Mouse (Mus musculus) layer of hippocampus, postnatal 25 days (tissue): ENCODE results near the gene Arid1a. TPM values are rescaled to one million over a fixed set of nuclear protein-coding genes. Genes with fewer than 3 reads are reported as not detected.
"Not testable (repeated sequence)": the region's sequence is repeated elsewhere in the genome, so short reads cannot be mapped to it uniquely, and the experiment has no call there.

Source experiments
- DNase-seq, 2 experiments: peaks; one replicate each; pipeline ENCODE4 v3.0.0; 2022; ENCODE audit warnings: mixed read lengths in 2 of 2, low spot score in 1 of 2; ENCODE audit errors: extremely low spot score in 1 of 2
- total RNA-seq, 2 experiments: library from RNA; stranded (reverse); gene quantifications; 2 replicates each; pipeline ENCODE4 v1.2.3; 2021

The Arid1a gene
- total RNA-seq, 2 experiments from 2014 or later, result 68.5 to 88.4 TPM

DNA sequence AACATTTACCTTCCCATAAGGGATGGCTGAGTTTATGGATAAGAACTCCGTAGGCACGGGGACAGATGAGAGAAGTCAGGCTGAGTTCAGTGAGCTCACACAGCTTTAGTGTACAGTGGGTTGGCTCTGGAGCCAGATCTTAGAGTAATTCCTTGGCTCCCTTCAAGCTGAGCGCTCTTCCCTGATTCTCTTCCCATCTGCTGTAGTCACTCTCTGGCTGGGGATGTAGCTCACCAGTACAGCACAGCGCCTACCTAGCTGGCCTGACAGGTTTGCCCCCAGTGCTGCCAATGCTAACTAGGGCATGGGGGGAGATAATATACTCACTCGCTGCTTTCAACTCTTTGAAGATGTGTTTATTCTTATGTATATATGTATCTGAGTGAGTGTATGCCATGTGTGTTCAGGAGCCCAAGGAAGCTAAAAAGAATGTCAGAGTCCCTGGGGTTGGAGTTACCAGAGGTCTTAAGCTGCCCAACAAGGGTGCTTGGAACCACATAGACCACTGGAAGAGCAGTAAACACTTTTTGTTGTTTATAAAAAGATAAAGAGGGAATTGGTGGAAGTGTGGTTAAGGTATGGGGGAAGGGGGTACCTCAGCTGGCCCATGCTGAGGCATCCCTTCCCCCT, 98.6 kb downstream of the Arid1a start:
- DNase-seq, result no peak

DNA sequence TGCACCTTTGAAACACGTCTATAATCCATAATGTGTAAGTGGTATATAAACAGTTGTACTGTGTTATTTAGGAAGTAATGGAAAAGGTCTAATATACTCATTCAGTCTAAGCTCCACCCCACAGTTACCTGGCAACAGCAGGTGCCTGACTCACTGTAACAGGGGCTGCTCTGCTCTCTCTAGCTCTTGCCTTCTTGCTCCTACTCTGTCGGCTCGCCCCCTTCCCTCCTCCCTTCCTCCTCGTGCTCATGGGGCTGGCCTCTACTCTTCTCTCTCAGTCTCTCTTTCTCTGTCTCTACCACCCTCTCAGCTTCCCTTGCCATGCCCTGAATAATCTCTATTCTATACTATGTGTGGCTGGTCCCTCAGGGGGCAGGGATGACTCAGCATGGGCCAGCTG, 99.6 kb downstream of the Arid1a start:
- no peak for DNase-seq

DNA sequence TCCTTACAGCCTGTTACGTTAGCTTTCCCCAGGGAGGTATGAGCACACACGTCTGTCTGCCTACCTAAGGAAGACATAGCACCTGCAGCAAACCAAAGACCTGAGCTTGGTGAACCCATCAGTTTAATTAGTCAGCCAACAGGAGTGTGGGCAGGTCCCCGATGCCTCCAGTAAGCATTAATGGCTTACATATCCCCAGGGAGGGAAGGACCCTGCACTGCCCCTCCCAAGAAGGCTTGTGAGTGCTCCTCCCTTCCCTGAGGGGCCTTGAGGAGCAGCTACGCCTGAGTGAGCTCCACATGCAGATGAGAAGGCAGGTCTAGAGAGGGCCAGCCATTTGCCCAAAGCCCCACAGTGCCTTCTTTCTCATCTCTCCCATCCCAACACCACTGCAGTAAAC, 100.3 kb downstream of the Arid1a start:
- DNase-seq, result no peak

DNA sequence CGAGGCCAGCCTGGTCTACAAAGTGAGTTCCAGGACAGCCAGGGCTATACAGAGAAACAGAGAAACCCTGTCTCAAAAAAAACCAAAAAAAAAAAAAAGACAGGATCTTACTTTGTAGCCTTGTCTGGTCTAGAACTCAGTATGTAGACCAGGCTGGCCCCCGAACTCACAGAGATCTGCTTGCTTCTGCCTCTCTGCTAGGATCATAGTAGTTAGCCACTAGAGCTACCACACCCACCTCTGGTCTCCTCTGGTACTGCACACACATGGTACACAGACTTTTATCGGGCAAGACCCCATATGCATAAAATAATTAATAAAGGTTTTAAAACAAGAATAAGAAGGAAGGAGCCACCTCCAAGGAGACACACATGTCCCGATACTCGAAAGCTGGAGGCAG, 102.5 kb downstream of the Arid1a start:
- DNase-seq, result not testable (repeated sequence)

DNA sequence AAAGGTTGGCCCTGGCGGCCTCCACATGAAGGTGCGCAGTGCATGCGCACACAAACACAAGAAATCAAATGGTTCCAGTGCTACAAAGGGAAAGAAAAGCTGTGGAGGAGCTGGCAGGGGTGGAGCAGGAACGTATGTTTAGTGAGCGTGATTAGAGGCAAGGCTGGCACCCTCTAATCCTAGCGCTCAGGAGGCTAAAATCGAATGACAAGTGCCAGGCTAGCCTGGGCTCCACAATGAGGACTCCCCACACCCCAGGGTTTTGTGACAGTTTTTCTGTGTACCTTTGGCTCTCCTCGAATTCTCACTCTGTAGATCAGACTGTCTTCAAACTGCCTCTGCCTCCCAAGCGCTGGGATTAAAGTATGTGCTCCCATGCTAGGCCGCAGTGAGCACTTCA, 103.8 kb downstream of the Arid1a start:
- DNase-seq, result no peak

DNA sequence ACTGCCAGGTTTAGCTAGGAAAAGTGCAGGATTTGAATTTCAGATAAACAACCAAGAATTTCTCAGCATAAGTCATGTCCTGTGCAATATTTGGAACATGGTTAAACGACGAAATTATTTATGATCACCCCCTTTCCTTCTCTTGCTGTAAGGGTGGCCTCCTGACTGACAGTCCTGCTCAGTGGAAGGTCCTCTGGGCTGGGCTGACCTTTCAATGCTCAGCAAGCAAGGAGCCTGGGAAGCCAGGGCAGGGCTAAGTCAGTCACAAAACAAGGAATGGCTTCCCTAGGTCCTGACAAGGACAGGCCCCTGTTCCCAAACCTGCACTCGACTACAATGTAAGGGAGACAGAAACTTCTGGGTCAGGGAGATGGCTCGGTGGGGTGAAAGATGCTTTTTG, 104.6 kb downstream of the Arid1a start:
- DNase-seq, result no peak

DNA sequence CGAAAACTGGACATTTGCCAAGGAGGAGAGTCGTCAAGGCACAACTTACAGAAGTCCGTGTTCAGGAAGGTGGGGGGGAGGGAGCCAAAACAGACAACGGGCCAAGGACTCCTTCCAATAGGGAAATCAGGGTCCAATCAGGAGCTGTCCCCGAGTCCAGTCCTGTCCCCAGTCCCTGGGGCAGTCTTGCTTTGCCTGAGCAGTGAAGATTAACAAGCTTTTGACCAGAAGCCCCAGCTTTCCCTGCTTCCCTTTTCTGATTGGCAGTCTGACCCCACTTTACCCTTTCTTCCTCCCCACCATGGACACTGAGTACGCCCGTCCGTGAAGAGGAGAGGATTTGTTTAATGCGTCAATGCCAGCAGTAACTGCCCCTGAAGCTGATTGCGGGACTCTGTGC, 105.1 kb downstream of the Arid1a start:
- no peak for DNase-seq

DNA sequence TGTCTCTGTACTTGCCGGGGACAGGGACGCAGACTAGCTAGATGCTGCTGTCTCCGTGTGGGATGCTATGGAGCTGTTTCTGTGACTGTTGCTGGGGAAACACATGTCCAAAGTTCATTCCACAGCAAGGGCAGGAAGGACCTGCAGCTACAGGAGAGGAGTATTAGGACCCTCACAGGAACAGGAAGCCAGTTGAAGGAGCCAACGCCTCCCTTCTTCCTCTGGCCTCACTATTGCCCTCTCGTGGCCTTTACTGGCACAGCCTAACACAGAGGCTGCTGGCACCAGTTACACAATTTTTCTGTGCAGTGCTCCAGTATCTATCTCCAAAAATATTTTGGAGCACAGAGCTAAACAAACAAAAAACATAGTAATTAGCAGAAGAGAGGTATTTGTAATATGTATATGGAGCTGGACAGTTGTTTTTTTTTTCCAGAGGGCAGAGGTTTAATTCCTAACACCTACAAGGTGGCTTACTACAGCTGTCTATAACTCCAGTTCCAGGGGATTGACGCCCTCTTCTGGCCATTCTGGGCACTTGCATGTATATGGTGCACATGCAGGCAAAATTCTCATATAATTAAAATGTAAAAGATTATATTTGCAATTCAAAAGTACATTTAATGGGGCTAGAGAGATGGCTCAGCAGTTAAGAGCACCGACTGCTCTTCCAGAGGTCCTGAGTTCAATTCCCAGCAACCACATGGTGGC, 106.4 kb downstream of the Arid1a start, which contains the start of gene Zdhhc18:
Zdhhc18 (minus strand) TSS at position 166 of the 711 bp plus-strand sequence.
- DNase-seq, result peak; percentile 57 to 79

DNA sequence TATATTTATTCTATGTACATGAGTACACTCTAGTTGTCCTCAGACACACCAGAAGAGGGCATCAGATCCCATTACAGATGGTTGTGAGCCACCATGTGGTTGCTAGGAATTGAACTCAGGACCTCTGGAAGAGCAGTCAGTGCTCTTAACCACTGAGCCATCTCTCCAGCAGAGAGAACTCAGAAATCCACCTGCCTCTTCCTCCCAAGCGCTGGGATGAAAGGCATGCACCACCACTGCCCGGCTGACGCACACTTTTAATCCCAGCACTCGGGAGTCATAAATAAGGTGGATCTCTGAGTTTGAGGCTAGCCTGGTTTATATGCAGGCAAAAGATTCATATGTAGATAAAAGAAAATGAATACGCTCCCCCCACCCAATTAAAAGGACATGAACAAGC, 107.1 kb downstream of the Arid1a start:
- DNase-seq, result not testable (repeated sequence)

DNA sequence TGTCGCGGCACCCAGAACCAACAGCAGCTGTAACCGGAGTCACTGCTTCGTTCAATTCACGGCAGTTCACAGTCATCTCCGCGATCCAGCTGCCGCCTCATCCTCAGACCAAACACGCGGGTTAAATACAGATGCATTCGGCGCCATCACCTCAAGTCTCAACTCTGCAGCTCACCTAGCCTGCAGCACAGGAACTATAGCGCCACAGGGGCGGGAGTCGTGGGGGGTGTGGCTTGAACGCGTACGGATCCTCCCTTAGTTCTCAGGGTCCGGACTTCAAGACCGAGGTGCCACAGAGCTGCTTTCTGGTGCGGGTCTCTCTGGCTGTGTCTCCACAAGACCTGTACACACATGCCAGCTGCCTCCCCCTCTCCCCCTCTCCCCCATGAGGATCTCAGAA, 110.9 kb downstream of the Arid1a start:
- no peak for DNase-seq

DNA sequence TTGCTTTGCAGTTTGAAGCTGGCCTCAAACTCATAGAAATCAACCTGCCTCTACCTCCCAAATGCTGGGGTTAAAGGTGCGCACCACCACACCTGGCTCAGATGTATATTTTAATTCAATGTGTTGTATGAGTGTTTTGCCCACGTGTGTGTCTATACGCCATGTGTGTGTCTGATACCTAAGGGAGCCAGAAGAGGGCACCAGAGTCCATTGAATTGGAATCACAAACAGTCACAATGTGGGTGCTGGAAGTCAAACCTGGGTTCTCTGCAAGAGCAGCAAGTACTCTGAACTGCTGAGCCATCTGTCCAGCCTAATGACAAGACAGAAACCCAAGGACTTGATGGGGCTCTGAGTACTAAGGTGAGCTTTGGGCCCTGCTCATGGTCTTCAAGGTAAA, 111.4 kb downstream of the Arid1a start:
- no peak for DNase-seq

DNA sequence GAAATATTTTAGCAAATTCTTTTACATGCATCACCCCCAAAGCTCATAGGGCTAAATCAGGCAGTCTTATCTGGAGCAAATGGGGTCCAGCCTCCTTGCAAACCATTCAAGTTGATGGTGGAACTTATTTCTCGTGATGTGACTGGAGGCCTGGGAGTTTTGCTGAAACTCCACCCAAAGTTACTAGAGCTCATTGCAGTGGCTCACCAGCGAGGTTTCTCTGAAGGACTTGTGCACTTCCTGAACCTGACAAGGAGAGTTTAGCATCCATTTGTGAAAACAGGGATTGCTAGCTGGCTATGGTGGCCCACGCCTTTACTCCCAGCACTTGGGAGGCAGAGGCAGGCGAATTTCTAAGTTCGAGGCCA, 122.5 kb downstream of the Arid1a start:
- no peak for DNase-seq

DNA sequence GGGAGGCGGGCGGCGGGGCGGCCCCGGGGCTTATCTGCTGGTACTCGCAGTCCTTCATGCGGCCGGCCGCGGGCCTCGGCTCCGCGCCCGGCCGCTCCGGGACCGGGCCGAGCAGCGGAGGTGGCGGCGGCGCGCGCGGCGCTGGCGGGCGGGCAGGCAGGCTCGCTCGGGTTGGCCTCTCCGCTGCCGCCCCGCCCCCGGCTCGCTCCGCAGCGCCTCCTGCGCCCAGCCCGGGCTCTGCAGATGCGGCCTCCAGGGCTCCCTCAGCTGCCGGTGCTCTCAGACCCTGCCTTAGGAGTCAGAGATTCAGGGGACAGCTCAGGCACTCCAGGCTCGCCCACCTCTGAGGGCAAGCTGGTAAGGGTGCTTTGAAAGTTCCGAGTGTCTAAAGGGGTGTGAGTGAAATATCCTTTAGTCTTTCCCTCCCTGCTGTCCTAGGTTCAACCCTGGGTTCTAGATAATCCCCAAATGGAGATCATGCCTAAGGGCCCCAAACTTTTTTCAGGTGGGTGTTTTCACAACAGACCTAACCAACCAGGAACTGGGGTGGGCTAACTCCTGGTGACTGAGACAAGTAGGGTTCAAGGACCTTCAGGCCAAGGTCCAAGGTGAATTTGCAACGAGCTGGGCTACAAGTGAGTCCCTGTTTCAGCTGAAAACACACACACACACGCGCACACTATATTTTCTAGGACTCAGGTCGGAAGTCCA, 123.1 kb downstream of the Arid1a start:
- peak; percentile 85 to 88 for DNase-seq

DNA sequence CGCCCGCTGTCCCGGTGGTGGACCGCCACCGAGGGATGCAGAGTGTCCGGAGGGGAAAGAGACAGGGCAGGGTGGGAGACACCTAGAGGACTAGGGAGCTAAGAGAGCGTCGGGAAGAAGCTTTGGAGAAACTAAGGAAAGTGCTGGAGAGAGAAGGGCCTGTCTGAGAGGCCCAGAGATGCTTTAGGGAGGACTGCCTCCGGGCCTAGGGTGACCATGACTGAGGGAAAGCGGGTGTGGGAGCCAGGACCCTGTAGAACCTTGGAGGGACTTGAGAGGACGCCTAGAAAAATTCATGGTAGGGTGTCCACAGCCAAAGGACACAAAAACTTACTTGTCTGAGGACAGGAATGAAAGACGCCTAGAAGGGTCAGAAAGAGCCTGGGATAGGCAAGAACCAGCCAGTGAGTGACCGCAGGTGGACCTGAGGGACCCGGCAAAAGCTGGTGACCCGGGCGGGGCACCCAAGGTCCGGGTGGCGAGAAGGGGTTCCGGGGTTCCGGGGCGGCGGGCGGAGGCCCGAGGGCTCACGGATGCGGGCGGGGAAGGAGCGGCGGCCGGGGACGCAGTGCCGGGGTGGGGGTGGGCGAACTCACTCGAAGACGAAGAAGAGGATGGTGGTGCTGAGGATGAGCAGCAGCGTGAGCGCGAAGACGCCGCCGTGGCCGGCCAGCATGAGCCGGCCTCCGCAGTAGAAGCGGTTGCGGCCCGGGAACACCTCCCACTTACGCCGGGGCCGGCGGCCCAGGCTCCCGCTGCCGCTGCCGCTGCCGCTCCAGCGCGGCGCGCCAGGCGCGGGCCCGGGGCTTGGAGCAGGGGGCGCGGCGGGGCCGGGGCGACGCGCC, 123.9 kb downstream of the Arid1a start:
- DNase-seq, result peak in 1 of 2 experiments; percentile 52

DNA sequence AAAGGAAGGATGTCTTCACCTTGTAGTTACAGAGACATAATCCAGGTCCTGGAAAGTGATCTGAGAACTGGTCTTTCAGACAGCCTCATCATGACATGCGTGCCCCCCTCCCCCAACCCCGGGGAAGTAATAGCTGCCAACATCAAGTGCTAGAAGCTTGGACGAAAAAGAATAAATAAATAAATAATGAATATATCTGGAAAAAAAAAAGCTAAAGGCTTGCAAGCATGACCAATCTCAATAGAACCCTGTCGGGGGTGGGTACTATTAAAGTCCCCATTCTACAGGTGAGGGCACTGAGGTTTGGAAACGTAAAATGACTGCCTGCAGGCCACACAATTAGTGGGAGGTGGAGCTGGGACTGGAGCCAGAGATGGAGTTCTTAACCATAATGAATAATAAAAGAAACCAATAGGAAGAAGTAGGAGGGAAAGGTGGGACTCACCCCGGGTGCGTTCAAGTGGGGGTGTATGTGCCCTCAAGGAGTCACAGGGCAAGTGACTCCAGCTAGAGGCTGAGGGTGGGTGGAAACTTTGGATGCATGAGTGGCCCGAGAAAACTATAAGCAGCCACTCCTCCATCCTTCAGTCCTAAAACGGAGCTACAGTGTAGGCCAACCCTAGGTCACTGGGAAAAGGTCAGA, 124.7 kb downstream of the Arid1a start:
- DNase-seq, result no peak

DNA sequence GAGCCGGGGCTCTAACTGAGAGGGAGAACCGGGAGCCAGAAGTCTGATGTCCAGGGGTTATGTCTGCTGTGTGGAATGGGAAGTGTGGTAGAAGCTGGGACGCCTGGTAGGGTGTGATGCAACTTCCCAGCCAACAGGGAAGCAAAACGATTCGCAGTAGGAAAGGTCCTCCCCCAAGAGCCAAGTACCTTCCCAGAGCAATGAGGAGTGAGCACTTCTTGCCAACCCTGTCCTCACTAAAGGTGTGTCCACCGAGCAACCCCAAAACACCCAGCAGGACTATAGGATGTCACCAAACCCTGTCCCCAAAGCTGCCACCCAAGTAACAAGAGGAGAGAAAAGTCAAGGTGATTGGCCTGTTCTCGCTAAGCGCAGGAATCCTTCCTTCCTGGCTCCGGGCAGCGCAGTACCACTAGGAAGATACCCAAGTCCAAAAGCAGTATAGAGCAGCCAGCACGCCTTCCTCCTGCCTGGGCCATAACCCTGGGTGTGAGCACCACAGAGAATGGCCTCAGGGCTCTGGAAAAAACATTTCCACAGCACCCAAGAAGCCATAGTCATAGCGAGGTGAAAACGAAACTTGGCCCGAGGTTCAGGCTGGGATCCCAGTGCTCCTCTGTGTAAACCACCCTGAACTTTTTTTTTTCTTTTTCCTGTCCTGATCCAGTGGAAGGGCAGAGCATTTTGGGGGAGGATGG, 125.3 kb downstream of the Arid1a start:
- DNase-seq, result no peak

DNA sequence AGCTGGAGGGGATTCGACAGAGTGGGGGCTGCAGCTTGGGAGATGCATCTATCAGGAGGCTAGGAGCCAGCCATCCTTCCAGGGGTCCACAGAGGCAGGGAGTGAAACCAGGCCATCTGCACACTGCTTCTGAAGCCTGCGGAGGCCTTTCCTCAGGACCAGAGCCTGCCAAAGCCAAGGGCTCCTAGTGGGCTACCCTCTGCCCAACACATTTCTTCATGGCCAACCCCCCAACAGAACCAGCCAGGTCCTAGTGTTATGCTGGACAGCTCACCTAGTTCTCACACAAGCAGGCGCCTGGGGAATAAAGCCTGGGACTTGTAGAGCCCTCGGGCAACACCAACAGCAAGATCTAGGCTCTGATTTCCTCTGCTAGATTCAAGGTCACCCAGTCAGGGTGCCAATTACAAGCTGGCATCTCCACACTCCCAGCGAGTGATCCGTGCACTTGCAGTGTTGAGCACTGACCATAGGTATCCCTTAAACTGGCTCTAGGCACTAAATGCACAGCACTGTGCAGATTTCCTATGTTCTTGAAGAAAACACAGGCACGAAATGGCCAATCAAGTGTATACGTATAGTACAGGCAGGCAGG, 126.1 kb downstream of the Arid1a start:
- DNase-seq, result no peak

DNA sequence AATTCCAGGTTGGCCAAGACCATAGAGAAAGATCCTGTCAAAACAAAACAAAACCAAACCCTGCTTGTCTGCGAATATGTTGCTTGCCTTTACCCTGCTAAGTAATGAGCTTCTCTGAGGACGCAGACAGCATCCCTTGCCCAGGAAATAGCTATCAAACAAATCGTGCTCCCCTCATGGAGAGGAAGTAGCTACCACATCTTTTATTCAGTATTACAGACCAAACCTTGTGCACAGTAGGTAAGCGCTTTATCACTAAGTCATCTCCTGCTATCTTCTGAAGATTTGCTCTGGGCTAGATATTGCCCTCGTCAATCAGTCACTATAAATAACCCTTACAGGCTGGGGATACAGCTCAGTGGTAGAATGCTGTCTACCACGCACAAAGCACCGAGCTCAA, 127.4 kb downstream of the Arid1a start:
- no peak for DNase-seq
